Mouse (Mus musculus) MEL (cell line): ENCODE measurements around the gene Mip. TPM values are rescaled to one million over a fixed set of nuclear protein-coding genes. Genes with fewer than 3 reads are reported as not detected.

ENCODE experiments used
- DNase-seq: peaks from one replicate; pipeline ENCODE4 v3.0.0; 2011; ENCODE audit warnings: low read depth, low spot score
- H3K27ac ChIP-seq: 2 replicates; pipeline ENCODE4 v1.5.1; 2012; ENCODE audit warnings: low read depth, mild to moderate bottlenecking, control low read depth, low read length, moderate library complexity; ENCODE audit not compliant: control insufficient read depth
- H3K27me3 ChIP-seq, 2 experiments: fragments of 150-350 bp in 1 of 2; sonication (generic) in 1 of 2; 2 replicates each; pipeline ENCODE4 v1.6.1; 2012; ENCODE audit warnings: low read length in 2 of 2, mild to moderate bottlenecking in 2 of 2, improper control_type of control experiment in 1 of 2, moderate library complexity in 1 of 2; ENCODE audit not compliant: insufficient read depth in 2 of 2, control insufficient read depth in 1 of 2
- H3K36me3 ChIP-seq, 2 experiments: 2 replicates each; pipeline ENCODE4 v1.6.1; 2012 to 2014; ENCODE audit warnings: low read length in 2 of 2, improper control_type of control experiment in 1 of 2, inconsistent platforms in 1 of 2, mild to moderate bottlenecking in 1 of 2; ENCODE audit not compliant: insufficient read depth in 2 of 2, control insufficient read depth in 1 of 2
- H3K4me1 ChIP-seq, 2 experiments: fragments of 150-350 bp in 1 of 2; sonication (generic) in 1 of 2; 2 replicates each; pipeline ENCODE4 v1.6.1; 2012; ENCODE audit warnings: low read length in 2 of 2, improper control_type of control experiment in 1 of 2, mild to moderate bottlenecking in 1 of 2; ENCODE audit not compliant: insufficient read depth in 2 of 2, control insufficient read depth in 1 of 2
- H3K4me3 ChIP-seq, 2 experiments: fragments of 150-350 bp in 1 of 2; sonication (generic) in 1 of 2; 2 replicates each; pipeline ENCODE4 v1.5.1; 2012; ENCODE audit warnings: low read depth in 2 of 2, low read length in 2 of 2, mild to moderate bottlenecking in 2 of 2, moderate library complexity in 2 of 2, control low read depth in 1 of 2, improper control_type of control experiment in 1 of 2; ENCODE audit not compliant: control insufficient read depth in 1 of 2, insufficient read depth in 1 of 2
- H3K79me2 ChIP-seq: 2 replicates; pipeline ENCODE4 v1.6.1; 2012; ENCODE audit warnings: mild to moderate bottlenecking, low read length, moderate library complexity; ENCODE audit not compliant: control insufficient read depth, poor library complexity, insufficient read depth
- H3K9ac ChIP-seq: 2 replicates; pipeline ENCODE4 v1.6.1; 2012; ENCODE audit warnings: low read depth, mild to moderate bottlenecking, control low read depth, low read length, moderate library complexity; ENCODE audit not compliant: control insufficient read depth, poor library complexity, severe bottlenecking
- H3K9me3 ChIP-seq: fragments of 150-350 bp; sonication (generic); replicated peaks from 2 replicates; pipeline ENCODE4 v1.6.1; 2012; ENCODE audit warnings: mild to moderate bottlenecking, low read length, improper control_type of control experiment, moderate library complexity; ENCODE audit not compliant: insufficient read depth
- CTCF ChIP-seq, 3 experiments: IDR thresholded peaks in 2 of 3; conservative IDR thresholded peaks in 1 of 3; 2 replicates each; pipeline ENCODE4 v1.5.1; 2011 to 2012; ENCODE audit warnings: low read length in 3 of 3, low read depth in 2 of 3, mild to moderate bottlenecking in 2 of 3, improper control_type of control experiment in 1 of 3, inconsistent platforms in 1 of 3, mixed read lengths in 1 of 3, moderate library complexity in 1 of 3; ENCODE audit not compliant: control insufficient read depth in 1 of 3, insufficient read depth in 1 of 3, poor library complexity in 1 of 3, severe bottlenecking in 1 of 3
- E2F4 ChIP-seq: IDR thresholded peaks from 2 replicates; pipeline ENCODE4 v1.6.1; 2011; ENCODE audit warnings: low read depth, low read length, improper control_type of control experiment, borderline replicate concordance
- EP300 ChIP-seq, 2 experiments: IDR thresholded peaks; 2 replicates each; pipeline ENCODE4 v1.6.1; 2011; ENCODE audit warnings: improper control_type of control experiment in 2 of 2, low read length in 2 of 2, low read depth in 1 of 2, mild to moderate bottlenecking in 1 of 2
- GABPA ChIP-seq: IDR thresholded peaks from 2 replicates; pipeline ENCODE4 v1.6.1; 2012; ENCODE audit warnings: low read depth, mild to moderate bottlenecking, inconsistent platforms, low read length, improper control_type of control experiment, moderate library complexity
- GATA1 ChIP-seq: IDR thresholded peaks from 2 replicates; pipeline ENCODE4 v1.6.1; 2011; ENCODE audit warnings: low read depth, low read length, improper control_type of control experiment
- HCFC1 ChIP-seq: IDR thresholded peaks from 2 replicates; pipeline ENCODE4 v1.6.1; 2012; ENCODE audit warnings: low read depth, mild to moderate bottlenecking, inconsistent platforms, low read length, improper control_type of control experiment, moderate library complexity
- JUND ChIP-seq: IDR thresholded peaks from 2 replicates; pipeline ENCODE4 v1.6.1; 2011; ENCODE audit warnings: low read depth, mild to moderate bottlenecking, improper control_type of control experiment, low read length
- KAT2A ChIP-seq: conservative IDR thresholded peaks from 2 replicates; pipeline ENCODE4 v1.6.1; 2012; ENCODE audit warnings: low read depth, low read length, improper control_type of control experiment, inconsistent platforms
- MAX ChIP-seq: IDR thresholded peaks from 2 replicates; pipeline ENCODE4 v1.6.1; 2011; ENCODE audit warnings: low read length, improper control_type of control experiment
- MAZ ChIP-seq: IDR thresholded peaks from 2 replicates; pipeline ENCODE4 v1.6.1; 2012; ENCODE audit warnings: low read depth, mild to moderate bottlenecking, inconsistent platforms, low read length, improper control_type of control experiment
- MEF2A ChIP-seq: IDR thresholded peaks from 2 replicates; pipeline ENCODE4 v1.6.1; 2014; ENCODE audit warnings: low read depth, mild to moderate bottlenecking, inconsistent platforms, low read length, improper control_type of control experiment; ENCODE audit not compliant: poor library complexity, insufficient replicate concordance, severe bottlenecking; ENCODE audit errors: extremely low read depth
- MXI1 ChIP-seq: IDR thresholded peaks from 2 replicates; pipeline ENCODE4 v1.6.1; 2011; ENCODE audit warnings: mild to moderate bottlenecking, low read depth, low read length, improper control_type of control experiment
- MYB ChIP-seq: IDR thresholded peaks from 2 replicates; pipeline ENCODE4 v1.6.1; 2011; ENCODE audit warnings: mild to moderate bottlenecking, low read depth, low read length, improper control_type of control experiment
- NELFE ChIP-seq: IDR thresholded peaks from 2 replicates; pipeline ENCODE4 v1.6.1; 2011; ENCODE audit warnings: low read depth, low read length, improper control_type of control experiment
- NRF1 ChIP-seq: IDR thresholded peaks from 2 replicates; pipeline ENCODE4 v1.6.1; 2014; ENCODE audit warnings: low read depth, mild to moderate bottlenecking, inconsistent platforms, low read length, improper control_type of control experiment, moderate library complexity; ENCODE audit not compliant: poor library complexity, insufficient read depth, severe bottlenecking
- POLR2A ChIP-seq, 2 experiments: IDR thresholded peaks; 2 replicates each; pipeline ENCODE4 v1.6.1; 2011 to 2012; ENCODE audit warnings: low read length in 2 of 2, mild to moderate bottlenecking in 2 of 2, control low read depth in 1 of 2, improper control_type of control experiment in 1 of 2, low read depth in 1 of 2, moderate library complexity in 1 of 2; ENCODE audit not compliant: control insufficient read depth in 1 of 2, insufficient read depth in 1 of 2, poor library complexity in 1 of 2
- POLR2AphosphoS2 ChIP-seq: IDR thresholded peaks from 2 replicates; pipeline ENCODE4 v1.6.1; 2011; ENCODE audit warnings: low read length, improper control_type of control experiment
- RAD21 ChIP-seq: IDR thresholded peaks from 2 replicates; pipeline ENCODE4 v1.6.1; 2011; ENCODE audit warnings: mild to moderate bottlenecking, low read depth, low read length, improper control_type of control experiment
- RCOR1 ChIP-seq: IDR thresholded peaks from 2 replicates; pipeline ENCODE4 v1.6.1; 2012; ENCODE audit warnings: low read depth, mild to moderate bottlenecking, inconsistent platforms, low read length, improper control_type of control experiment
- SIN3A ChIP-seq: IDR thresholded peaks from 2 replicates; pipeline ENCODE4 v1.6.1; 2012; ENCODE audit warnings: low read length, improper control_type of control experiment, inconsistent platforms
- TAL1 ChIP-seq: IDR thresholded peaks from 2 replicates; pipeline ENCODE4 v1.6.1; 2012; ENCODE audit warnings: mild to moderate bottlenecking, inconsistent platforms, low read length, moderate library complexity, mixed read lengths
- TBP ChIP-seq: IDR thresholded peaks from 2 replicates; pipeline ENCODE4 v1.8.0; 2011; ENCODE audit warnings: low read depth, low read length, improper control_type of control experiment
- UBTF ChIP-seq: IDR thresholded peaks from 2 replicates; pipeline ENCODE4 v1.6.1; 2012; ENCODE audit warnings: low read depth, mild to moderate bottlenecking, inconsistent platforms, low read length, improper control_type of control experiment, moderate library complexity, borderline replicate concordance; ENCODE audit not compliant: insufficient read depth
- USF1 ChIP-seq: IDR thresholded peaks from 2 replicates; pipeline ENCODE4 v1.6.1; 2014; ENCODE audit warnings: low read depth, mild to moderate bottlenecking, inconsistent platforms, low read length, improper control_type of control experiment, moderate library complexity
- USF2 ChIP-seq, 2 experiments: IDR thresholded peaks; 2 replicates each; pipeline ENCODE4 v1.6.1; 2011 to 2012; ENCODE audit warnings: improper control_type of control experiment in 2 of 2, low read length in 2 of 2, borderline replicate concordance in 1 of 2, inconsistent platforms in 1 of 2, low read depth in 1 of 2, mild to moderate bottlenecking in 1 of 2; ENCODE audit not compliant: insufficient read depth in 1 of 2
- ZMIZ1 ChIP-seq: IDR thresholded peaks from 2 replicates; pipeline ENCODE4 v1.6.1; 2012; ENCODE audit warnings: low read depth, mild to moderate bottlenecking, inconsistent platforms, low read length, improper control_type of control experiment, moderate library complexity
- ZNF384 ChIP-seq: IDR thresholded peaks from 2 replicates; pipeline ENCODE4 v1.6.1; 2012; ENCODE audit warnings: low read depth, mild to moderate bottlenecking, inconsistent platforms, low read length, improper control_type of control experiment
- polyA plus RNA-seq, 2 experiments: library from polyadenylated mRNA; stranded (reverse) in 1 of 2; unstranded in 1 of 2; fragments of >175 nt in 1 of 2; fragments of >200 nt in 1 of 2; gene quantifications; 2 replicates each; pipeline versions ENCODE4 v1.2.1 to v1.2.4; 2012; ENCODE audit warnings: low replicate concordance in 2 of 2, low read depth in 1 of 2; ENCODE audit not compliant: insufficient read length in 2 of 2, insufficient read depth in 1 of 2, missing spikeins in 1 of 2
- total RNA-seq: library from RNA; depleted of rRNA; stranded (reverse); fragments of 300-350 nt; gene quantifications from 2 replicates; pipeline ENCODE4 v1.2.3, GENCODE M21; 2012

Mip gene
- total and polyA plus RNA-seq, 3 experiments = 0.04 TPM; not detected in 2

- Histone ChIP-seq H3K9me3 (no peaks in the 10 kb centered on the region), H3K27me3 (no peaks in the 10 kb centered on the region), H3K36me3 (peaks cover 0 to 13% of the 10 kb centered on the region in 2 experiments; a peak in 2 of 4 replicates), H3K4me1 (peaks cover 2 to 13% of the 10 kb centered on the region in 2 experiments; a peak in 3 of 4 replicates), H3K4me3 (no peak overlapping the region), H3K27ac (no peak overlapping the region), H3K9ac (no peak overlapping the region), H3K79me2 (peaks cover 11% of the 10 kb centered on the region)
- DNase-seq = no peak
- TF ChIP-seq JUND (no peak), HCFC1 (no peak), SIN3A (no peak), POLR2AphosphoS2 (no peak), MAZ (no peak), RCOR1 (no peak), ZMIZ1 (no peak), TBP (no peak), MXI1 (no peak), TAL1 (no peak), CTCF (IDR thresholded peaks at IDR 0.05 in 2 of 3, conservative IDR thresholded peaks at IDR 0.05 in 1 of 3; ENCODE audit: control insufficient read depth in 1 of 3, insufficient read depth in 1 of 3, low read depth in 2 of 3, low read length in 3 of 3, poor library complexity in 1 of 3, severe bottlenecking in 1 of 3) (no peak), ZNF384 (no peak), E2F4 (no peak), UBTF (no peak), MAX (no peak), EP300 (IDR thresholded peaks at IDR 0.05; ENCODE audit: low read depth in 1 of 2, low read length in 2 of 2) (no peak), MYB (no peak), POLR2A (IDR thresholded peaks at IDR 0.05; ENCODE audit: control insufficient read depth in 1 of 2, insufficient read depth in 1 of 2, low read depth in 1 of 2, low read length in 2 of 2, poor library complexity in 1 of 2) (no peak), USF1 (no peak), GABPA (no peak)
These were observed 17.3 kb upstream of the Mip start for GRCm38 (mm10) chr10:128208326-128208725.

- TF ChIP-seq TAL1 (no peak), RAD21 (no peak), MEF2A (no peak), POLR2AphosphoS2 (no peak), GATA1 (no peak), CTCF (IDR thresholded peaks at IDR 0.05 in 2 of 3, conservative IDR thresholded peaks at IDR 0.05 in 1 of 3; ENCODE audit: control insufficient read depth in 1 of 3, insufficient read depth in 1 of 3, low read depth in 2 of 3, low read length in 3 of 3, poor library complexity in 1 of 3, severe bottlenecking in 1 of 3) (no peak), NELFE (no peak), USF2 (IDR thresholded peaks at IDR 0.05; ENCODE audit: borderline replicate concordance in 1 of 2, insufficient read depth in 1 of 2, low read depth in 1 of 2, low read length in 2 of 2) (no peak), GABPA (no peak), MYB (no peak), NRF1 (no peak), HCFC1 (no peak), KAT2A (no peak), SIN3A (no peak)
- no peaks in the 10 kb centered on the region for H3K27me3 ChIP-seq
- no peak overlapping the region for H3K27ac ChIP-seq
- no peak for DNase-seq
- no peak overlapping the region for H3K4me3 ChIP-seq
- H3K9ac ChIP-seq = no peak overlapping the region
- H3K36me3 ChIP-seq = peaks cover 0 to 13% of the 10 kb centered on the region in 2 experiments; a peak in 2 of 4 replicates
- no peaks in the 10 kb centered on the region for H3K9me3 ChIP-seq
- peaks cover 11% of the 10 kb centered on the region for H3K79me2 ChIP-seq
- H3K4me1 ChIP-seq = peaks cover 2 to 15% of the 10 kb centered on the region in 2 experiments; a peak in 3 of 4 replicates
These were observed 16.2 kb upstream of the Mip start for GRCm38 (mm10) chr10:128209311-128210009.
